Mouse (Mus musculus) spleen, postnatal 10 days (tissue): ENCODE measurements around the gene Grhl3.
"Not testable (repeated sequence)": the region's sequence is repeated elsewhere in the genome, so short reads cannot be mapped to it uniquely, and the experiment has no call there.

ENCODE experiments used
- DNase-seq, 2 experiments: peaks; one replicate each; pipeline ENCODE4 v3.0.0; 2021 to 2022; ENCODE audit warnings: low spot score in 2 of 2

The Grhl3 gene

DNA sequence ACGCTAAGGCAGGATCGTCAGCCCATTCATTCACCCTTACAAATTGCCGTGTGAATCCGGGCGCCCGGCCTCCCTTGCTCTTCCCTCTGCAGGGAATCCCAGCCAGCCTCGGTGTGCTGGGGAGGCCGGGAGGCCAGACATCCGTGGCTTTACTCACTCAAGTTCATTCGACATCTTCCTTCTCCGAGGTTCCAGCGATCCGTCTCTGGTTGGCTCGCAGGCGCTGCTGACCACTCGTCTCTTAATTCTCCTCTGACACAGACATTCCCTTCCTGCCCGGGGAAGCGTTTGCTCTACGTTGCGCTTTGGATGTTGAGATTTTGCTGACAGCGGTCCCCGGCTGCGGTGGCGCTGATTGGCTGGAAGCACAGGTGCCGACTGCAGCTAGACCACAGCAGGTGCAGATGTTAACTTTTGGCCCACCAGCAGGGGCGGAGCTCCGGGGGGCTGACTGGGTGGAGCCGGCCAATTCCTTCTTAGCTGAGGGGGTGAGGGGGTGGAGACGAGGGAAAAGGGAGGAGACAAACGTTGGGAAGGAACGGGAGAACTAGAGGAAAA is at the start of gene Grhl3:
Gene Grhl3 (minus strand): TSS at position 380 of the 558 bp plus-strand sequence.
- peak in 1 of 2 experiments; percentile 26 for DNase-seq

DNA sequence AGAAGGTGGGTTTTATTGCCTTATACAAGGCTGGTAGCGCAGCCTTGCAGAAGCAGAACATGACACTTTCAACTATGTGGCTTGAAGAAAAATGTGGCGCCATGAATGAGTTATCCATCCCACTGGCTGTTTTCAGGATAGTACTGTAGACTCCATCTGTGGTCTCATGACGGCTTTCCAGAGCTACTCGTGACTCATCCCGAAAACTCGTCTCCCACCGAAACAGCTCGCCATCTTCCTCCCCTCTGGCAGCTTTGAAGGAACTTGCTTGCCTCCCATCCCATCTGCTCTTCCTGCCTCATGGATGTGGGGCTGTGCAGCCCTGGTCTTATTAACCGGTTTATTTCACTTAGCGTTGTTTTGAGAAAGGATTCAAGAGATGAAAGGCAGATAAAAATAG is 48.9 kb upstream of the Grhl3 start:
- no peak for DNase-seq

DNA sequence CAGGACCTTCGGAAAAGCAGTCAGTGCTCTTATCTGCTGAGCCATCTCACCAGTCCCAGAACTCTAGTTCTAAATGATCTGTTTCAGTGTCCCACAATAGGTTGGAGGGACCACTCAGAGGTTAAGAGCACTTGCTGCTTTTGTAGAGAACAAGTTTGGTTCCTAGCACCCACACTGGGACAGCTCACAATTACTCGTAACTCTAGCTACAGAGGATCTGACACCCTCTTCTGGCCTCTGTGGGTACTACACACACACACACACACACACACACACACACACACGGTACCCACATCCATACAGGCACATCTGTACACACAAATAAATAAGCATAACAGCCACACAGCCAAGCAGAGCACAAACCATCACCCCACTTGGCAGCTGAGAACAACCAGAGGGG is 47.0 kb upstream of the Grhl3 start:
- DNase-seq, result no peak

DNA sequence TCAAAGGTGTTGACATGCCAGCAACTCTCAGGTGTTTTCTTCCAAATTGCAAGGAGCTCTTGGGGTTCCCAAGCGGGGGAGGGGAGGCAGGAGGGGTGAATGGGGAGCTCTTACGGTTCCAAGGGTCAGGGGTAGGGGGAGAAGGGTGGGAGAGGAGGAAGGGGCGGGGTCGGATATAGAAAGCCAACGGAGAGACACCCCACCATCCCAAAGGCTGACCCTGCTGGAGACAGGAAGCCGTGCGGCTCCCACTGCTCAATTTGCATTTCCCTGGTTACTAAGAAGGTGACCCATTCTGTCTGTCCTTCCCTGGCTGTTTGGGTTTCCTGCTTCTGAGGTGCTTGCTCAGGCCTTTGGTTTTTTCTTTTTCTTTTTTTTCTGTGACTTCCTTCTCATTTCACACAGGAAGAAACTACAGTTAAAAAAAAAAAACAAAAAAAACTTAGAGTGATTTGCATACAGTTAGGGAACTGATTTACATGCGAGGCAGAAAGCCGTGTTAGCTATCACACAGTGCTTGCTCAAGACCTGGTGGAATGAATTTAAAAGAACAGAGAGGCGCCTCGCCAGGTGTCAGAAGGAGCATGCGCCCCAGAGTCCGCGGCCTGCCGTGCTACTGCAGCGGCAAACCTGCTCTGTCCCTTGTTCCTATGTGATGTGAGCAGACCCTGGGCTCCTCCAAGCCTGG is 44.5 kb upstream of the Grhl3 start:
- DNase-seq, result peak in 1 of 2 experiments; percentile 63

DNA sequence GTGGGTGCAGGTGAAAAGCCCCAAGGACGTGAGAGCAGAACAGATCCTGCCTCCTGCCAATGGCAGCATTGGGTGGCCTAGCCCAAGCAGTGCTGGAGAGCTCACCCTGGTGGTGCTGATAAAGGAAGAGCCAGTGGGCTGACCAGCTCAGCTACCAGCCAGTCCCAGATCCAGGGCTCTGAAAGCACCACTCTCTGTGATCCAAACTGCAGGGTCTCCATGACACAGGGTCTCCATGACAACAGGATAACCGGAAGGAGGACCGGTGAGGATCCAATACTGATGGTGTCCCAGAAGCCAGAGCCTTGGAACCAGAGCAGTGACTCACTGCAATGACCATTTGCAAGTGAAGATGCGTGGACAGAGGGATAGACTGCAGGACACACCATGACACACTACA is 43.6 kb upstream of the Grhl3 start:
- DNase-seq, result no peak

DNA sequence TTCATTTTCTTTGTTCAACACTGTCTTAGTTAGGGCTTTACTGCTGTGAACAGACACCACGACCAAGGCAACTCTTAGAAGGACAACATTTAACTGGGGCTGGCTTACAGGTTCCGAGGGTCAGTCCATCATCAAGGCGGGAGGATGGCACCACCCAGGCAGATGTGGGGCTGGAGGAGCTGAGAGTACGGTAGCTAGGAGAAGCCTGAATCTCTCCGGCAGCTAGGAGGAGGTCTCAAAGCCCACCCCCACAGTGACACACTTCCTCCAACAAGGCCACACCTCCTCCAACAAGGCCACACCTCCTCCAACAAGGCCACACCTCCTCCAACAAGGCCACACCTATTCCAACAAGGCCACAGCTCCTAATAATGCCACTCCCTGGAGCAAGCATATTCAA is 41.9 kb upstream of the Grhl3 start:
- not testable (repeated sequence) for DNase-seq

DNA sequence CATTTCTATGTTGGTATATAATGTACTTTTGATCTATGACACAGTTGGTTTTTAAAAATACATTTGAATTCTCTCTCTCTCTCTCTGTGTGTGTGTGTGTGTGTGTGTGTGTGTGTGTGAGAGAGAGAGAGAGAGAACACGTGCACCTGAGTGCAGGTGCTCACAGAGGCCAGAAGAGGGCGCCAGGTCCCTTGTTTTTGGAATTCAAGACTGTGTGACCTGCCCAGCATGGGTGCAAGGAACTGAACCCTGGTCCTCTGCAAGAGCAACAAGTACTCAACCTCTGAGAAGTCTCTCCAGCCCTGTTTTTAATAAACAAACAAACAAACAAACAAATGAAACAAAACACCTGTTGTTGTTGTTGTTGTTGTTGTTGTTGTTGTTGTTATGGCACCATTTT is 36.6 kb upstream of the Grhl3 start:
- no peak for DNase-seq

DNA sequence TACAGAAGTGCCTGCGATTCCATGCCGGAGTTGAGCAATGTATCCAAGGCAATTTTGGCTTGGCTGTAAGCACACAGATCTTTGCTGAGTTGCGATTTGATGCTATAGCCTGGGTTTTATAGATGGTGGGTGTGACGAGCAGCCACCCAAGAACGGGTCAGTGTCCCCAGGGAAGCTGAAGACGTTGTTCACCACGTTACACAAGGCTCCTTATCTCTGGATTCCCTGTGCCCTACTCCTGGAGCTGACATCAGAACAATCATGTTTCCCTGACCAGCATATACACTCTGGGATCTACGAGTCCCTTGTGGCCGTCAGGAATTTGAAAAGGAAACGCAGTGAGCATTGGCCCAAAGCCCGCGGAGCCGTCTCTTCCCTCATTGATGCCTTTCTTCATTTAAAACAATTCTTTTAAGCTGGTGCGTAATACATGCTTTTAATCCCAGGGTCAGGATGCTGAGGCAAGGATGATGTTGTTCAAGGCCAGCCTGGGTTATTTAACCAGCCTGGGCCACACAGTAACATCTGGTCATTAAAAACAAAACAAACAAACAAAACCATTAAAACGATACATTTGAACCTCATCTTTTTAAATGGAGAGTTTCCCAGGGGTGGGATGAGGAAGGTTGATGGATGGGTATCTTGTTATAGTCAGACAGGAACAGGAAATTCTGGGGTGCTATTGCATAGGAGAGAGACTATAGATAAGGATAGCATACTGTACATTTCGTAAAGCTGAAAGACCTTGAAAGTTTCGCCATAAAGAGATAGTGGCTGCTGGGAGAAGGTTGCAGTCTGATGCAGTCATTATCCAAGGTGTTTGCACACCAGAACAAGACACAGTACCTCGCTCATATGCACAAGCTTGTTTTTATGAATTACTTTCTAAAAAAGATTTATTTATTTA is 34.8 kb upstream of the Grhl3 start:
- no peak for DNase-seq

DNA sequence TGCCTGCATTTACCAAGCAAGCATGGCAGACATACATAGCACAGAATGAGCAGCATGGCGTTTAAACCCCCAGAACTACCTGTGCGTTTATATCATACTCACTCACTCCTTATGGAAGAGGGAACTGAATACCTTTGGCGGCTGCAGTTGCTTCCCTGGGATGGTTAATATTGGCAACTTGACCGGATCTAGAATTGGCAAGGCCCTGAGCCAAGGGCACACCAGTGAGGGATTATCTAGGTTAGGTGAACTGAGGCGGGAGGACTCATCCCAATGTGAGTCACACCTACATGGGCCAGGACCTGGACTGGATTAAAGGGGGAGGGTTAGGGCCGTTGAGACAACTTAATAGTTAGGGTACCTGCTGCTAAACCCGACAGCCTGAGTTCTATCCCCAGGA is 32.8 kb upstream of the Grhl3 start:
- no peak for DNase-seq

DNA sequence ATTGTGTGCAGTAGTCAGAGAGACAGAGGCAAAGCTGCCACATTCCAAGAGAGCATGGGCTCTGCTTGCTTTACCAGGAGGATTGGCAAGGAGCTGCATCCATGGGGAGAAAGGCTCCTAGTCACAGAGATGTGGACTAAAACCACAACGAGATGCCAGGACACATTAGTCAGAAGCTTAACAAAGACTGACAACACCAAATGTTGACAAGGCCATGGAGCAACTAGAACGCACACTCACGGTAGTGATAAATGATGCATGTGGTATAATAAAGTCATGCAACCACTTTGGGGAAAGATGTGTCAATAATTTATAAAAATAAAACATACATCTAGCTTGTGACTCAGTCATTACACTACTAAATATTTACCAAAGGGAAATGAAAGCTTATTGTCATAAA is 28.1 kb upstream of the Grhl3 start:
- no peak for DNase-seq

DNA sequence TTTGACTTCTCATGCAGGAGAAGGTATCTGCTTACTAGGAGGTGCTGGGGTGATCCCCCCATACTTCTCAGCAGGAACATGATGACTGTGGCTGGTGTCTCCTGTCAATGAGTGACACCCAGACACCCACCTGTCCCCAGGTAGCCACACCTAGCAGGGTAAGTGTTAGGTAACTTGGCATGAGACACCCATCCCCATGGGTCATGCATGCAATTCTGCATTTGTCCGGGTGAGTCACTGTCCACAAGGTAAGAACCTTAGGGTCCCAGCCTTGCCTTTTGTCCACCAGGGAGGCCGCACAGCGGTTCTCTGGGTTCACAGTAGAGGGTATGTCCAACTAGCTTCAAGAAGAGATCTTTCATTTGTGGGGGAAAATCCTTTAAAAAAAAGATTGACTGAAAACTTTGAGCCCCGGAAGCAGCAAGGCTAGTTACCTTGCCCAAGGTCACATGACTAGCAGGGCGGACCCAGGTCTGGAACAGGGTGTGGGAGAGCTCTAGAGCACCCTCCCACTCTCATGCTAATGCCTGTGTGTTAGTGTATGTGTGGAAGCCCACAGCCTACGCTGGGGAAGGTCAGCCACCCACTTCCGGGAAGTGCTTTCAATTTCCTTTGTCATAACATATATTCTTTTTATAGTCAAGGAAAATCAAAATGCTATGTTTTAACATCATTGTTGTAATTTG is 26.2 kb upstream of the Grhl3 start:
- no peak for DNase-seq

DNA sequence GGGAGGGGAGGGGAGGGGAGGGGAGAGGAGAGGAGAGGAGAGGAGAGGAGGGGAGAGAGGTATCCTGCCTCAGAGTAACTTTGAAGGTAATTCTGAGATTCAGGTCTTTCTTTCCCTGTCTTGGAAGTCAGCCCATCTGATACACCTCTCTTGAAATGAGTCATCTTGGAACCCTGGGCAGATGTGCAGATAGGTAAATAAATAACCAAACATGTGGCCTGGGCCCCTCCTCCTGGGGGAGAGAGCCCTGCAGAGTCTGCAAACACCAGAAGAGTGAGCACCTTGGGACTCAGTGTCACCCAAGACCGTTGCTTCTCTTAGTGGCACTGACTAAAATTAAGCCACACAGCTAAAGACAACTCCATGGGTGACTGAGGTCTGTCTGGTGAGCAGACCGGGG is 25.6 kb upstream of the Grhl3 start:
- DNase-seq, result no peak

DNA sequence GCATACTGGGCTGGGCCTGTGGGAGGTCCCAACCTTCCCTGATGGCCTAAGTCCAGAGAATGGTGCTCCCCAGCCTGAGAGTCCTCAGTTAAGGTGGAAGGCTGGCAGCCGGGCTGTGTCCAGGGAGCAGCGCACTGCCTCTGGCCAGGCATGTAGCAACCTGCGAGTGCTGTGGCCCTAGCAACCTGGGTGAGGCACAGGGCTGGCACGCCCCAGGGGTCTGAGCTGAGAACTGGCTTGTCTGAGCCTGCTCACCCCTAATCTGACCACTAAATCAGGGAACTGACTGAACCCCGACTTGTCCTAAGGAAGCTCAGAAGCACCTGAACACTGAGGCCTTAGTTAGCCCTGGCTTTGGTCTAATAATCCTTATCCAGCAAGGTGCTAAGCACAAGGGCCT is 24.1 kb upstream of the Grhl3 start:
- DNase-seq, result no peak

DNA sequence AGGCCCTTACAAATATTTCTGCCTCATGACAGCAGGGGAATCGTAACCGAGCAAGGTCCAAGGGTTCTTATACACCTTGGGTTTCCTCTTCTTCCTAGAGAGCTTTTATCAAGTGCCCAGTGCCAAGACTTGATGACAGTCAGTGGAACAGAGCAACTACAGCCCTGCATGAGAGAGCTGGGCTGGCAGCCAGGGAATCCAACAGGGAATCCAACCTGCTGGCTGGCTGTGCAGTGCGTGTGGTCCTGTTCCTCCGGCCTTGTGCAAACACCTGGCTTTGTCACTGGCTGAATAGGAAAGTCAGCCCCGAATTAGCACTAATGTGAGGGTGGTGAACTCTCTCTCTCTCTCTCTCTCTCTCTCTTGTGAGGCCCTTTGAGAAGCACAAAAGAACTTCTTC is 22.5 kb upstream of the Grhl3 start:
- DNase-seq, result no peak

DNA sequence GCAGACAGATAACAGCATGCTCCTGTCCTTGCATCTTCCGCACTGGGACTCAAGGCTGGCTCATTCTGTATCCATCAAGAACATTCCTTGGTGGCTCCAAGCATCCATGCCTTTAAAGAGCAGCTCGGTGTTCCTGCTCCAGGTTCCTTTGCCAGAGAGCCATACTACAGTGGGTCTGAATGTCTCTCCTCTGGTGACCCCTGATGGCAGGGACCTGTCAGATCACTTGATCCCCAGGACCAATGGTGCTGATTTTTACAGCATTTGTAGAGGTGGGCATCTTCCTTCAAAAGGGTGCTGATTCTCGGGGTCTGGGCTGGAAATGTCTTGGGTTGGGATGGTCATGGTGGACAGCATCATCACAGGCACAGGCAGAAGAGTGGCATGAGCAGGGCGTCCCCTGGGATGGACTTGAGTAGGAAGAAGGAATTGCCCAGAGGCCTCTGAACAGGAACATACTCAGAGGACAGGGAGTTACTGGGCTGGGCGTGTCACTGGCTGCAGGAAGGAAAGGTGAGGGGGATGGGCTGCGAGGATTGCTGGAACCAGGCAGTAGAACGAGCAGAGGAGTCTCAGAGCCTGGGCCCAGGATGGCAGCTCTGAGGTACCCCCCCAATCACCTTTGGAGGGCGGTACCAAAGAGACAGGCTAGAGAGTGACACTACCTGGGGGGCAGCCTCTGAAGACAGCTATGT is 18.3 kb upstream of the Grhl3 start:
- no peak for DNase-seq

DNA sequence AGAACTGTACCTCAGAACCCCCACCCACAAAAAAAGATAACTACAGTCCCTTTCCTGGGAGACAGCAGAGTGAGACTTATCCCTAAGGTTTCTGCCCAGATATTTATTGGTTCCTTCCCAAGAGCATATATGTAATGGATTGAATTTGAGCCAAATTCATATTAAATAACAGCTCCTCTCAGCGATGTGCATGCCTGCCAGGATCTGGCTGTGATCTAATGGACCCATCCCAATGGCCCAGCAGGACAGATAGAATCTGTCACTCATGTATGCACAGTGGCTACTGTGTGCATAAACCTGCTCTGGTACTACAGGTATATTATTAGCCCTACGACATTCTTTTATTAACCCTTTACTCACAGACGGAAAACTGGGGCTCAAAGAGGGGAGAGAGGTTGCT is 17.7 kb upstream of the Grhl3 start:
- no peak for DNase-seq

DNA sequence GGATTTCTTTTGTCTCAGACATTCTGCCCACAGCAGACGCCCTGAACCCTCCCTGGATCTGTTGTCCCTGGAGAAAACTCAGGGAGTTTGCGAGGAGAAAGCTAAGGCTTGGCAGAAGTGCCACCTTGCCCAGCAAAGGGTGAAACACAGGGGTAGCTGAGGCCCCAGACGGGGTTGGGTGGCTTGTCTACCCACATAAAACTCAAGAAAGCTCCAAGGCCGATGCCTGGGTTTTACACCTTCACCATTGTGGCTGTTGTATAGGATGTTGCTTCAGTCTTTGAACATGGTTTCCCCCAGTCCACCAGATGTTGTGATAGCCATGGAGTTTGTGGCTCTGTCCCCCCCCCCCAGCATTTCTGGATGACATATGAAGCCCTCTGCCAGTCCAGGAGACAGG is 11.4 kb upstream of the Grhl3 start:
- DNase-seq, result no peak

DNA sequence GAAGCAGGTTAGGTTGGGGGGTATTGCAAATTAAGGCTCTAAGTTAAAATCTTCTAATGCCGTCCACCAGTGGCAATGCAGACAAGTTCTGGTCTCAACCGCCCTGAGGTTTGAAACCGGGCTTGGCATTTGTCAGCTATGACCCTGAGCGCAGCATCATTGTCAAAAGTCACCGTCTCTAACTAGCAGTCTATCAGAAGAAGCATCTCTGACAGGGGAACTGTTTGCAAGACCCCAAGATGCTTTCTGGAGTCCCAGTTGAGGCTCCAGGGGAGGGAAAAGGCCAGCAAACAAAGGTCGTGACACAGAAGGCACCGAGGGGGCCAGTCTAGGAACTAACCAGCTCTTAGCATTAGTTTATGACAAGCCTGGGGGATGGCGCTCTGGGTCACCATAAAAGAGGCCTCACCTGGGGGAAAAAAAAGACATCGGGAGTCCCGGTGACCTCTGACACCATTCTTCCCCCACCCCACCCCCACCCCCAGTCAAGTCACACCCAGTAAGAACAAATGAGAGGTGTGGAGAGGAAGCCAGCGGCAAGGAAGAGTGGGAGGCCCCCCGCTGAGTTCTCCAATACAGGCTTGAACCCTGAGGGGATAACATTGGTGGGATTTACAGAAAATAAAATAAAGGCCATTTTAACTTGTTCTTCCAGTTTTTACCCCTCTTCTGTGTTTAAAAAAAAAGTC is 7.9 kb upstream of the Grhl3 start:
- no peak for DNase-seq

DNA sequence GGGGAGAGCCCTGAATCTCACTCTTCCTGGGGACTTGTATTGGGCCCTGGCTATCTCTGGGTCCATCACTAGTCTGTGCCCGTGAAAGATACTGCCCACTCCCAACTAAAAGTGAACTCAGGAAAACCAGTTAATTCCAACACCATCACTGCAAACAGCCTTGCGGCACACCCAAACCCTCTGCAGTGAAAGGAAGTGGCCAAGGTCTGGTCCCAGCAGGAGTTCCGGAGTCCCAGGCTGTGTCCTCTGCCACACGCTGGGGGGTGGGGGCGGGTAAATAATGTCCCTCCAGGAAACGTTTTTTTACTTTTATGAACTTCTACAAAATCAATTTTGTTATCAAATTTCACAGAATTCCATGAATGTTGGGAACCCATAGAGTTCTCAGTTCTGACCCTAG is 6.3 kb upstream of the Grhl3 start:
- no peak for DNase-seq

DNA sequence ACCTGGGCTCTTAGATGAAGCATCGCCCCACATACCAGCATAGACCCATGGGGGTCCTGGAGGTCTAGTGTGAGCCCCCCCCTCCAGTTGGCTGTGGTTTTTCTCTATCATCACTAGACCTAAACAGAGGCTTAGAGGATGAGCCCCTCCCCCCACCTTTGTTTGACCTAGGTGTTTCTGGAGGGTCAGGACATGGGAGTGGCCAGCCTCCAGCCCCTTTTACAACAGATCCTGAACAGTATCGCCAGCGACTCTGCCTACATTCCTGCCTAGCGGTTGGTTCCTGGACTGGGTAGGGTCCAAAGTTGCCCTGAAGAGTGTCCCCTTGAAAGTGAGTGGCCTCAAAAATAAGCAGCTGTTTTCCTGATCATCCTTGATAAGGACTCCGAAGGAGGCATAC is 5.1 kb upstream of the Grhl3 start:
- no peak for DNase-seq
